Mouse (Mus musculus) small intestine, adult 2 months (tissue): ENCODE results near the gene Gcnt1.

Source experiments
- CTCF ChIP-seq: fragments of 200-500 bp; IDR thresholded peaks from 2 replicates; pipeline ENCODE4 v1.5.1; 2012; ENCODE audit warnings: low read depth, mild to moderate bottlenecking, control low read depth, inconsistent platforms, low read length, moderate library complexity, mixed read lengths; ENCODE audit not compliant: insufficient replicate concordance, insufficient read length; ENCODE audit errors: extremely low read depth
- POLR2A ChIP-seq: fragments of 200-500 bp; IDR thresholded peaks from 2 replicates; pipeline ENCODE4 v1.6.1; 2012; ENCODE audit warnings: low read depth, mild to moderate bottlenecking, control low read depth, inconsistent platforms, low read length, moderate library complexity

DNA sequence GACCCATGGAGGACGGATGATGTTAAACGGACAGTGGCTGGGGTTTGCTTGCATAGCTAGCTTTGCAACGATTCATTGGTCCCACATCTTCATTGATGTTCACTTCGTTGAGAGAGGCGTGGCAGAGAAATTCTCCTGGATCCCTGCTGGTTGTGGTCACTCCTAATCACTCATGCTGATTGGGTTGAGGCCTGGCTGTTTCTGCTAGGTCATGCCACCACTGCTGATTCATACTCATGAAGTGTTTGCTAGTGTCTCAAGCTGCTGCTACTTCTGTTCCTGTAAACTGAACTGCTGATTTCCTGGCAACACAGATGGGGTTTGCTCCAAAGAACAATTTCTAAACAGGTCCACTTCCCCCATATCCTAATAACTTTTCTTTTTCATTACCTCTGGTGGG lies 34.2 kb upstream of the Gcnt1 start:
- no peak for TF ChIP-seq POLR2A
- TF ChIP-seq CTCF = no peak
